ENCODE assay signal across 8 mouse cellular contexts in the genomic region with DNA sequence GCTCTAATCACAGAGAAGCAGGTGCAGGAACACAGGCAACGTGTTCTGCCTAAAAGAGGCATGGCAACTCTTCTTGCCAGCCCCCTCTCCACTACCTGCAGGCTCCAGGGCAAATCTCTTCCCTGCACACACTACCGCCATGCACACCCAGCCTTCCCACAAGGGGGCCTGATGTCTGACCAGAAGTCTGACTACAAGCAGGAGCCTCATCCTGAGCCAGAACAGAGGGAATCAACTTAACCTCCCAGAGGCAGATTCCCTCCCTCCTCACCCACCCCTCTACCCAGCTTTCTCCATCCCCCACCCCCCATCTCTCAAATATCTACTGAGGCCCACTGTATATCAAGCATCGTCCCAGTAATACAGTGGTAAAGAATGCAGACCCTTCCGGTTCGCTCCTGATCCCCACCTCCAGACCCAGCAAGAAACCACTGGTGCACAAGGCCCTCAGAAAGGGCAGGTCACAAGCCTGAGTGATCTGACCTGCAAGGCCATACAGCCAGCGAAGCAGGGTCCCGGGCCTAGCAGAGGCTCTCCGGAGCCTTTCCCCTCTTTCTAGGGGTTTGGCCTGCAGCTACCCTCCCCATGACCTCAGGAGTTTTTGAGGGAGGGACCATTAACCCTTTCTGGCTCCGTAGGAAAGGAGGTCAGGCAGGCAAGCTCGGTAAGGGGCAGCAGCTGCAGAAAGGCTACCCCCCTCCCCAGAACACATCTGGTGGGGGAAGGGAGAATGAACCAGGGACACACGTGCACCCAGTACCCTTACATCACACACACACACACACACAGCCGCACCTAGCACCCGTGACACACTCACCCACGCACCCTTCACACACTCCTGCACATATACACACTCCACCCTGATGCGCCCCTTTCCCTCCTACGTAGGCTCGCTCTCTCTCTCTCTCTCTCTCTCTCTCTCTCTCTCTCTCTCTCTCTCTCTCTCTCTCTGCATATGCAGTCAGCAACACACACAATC. TPM values are rescaled to one million over a fixed set of nuclear protein-coding genes. Genes with fewer than 3 reads are reported as not detected.
DNase-seq lines count a peak whose midpoint lies in the region; ATAC-seq lines count a peak whose summit lies in the region.

No protein-coding gene starts in this region.

- H3K27ac ChIP-seq in forebrain, embryonic 12.5 days = no peak overlapping the region
- H3K27ac ChIP-seq in liver, embryonic 15.5 days (replicated peaks) = no peak overlapping the region

- WGBS in forebrain, embryonic 12.5 days = 15% methylated on average over 15 of the region's 17 CpGs
- 17% methylated on average over 17 of the region's 17 CpGs for WGBS in liver, embryonic 15.5 days (ENCODE audit: insufficient replicate concordance)

- DNase-seq in heart, adult 11 months = peak; percentile 90
- DNase-seq in heart, adult 8-10 months (ENCODE audit: low spot score) = no peak
- peak; percentile 27 to 38 for DNase-seq in B cell, adult 2 months
- no peak for DNase-seq in thymus, postnatal 0 days (ENCODE audit: low spot score)
- no peak for DNase-seq in cerebellum, adult 8-10 months
- no peak for DNase-seq in layer of hippocampus, adult 9-10 months (ENCODE audit: low spot score)

- peak overlapping the region; percentile 90 for H3K4me2 ChIP-seq in forebrain, embryonic 12.5 days
- peak overlapping the region; percentile 70 for H3K4me2 ChIP-seq in liver, embryonic 15.5 days

- H3K9me3 ChIP-seq in forebrain, embryonic 12.5 days = no peaks in the 10 kb centered on the region
- no peaks in the 10 kb centered on the region for H3K9me3 ChIP-seq in liver, embryonic 15.5 days (replicated peaks)

- H3K4me1 ChIP-seq in forebrain, embryonic 12.5 days = peaks cover 19% of the 10 kb centered on the region
- H3K4me1 ChIP-seq in liver, embryonic 15.5 days (replicated peaks) = peaks cover 8% of the 10 kb centered on the region; the same call in 1 of the 2 replicates

- no peaks in the 10 kb centered on the region for H3K36me3 ChIP-seq in forebrain, embryonic 12.5 days (replicated peaks)
- no peaks in the 10 kb centered on the region for H3K36me3 ChIP-seq in liver, embryonic 15.5 days (replicated peaks)

- peak overlapping the region; percentile 63 for H3K4me3 ChIP-seq in forebrain, embryonic 12.5 days (replicated peaks)
- H3K4me3 ChIP-seq in liver, embryonic 15.5 days (replicated peaks) = no peak overlapping the region

- H3K27me3 ChIP-seq in forebrain, embryonic 12.5 days = peaks cover 87% of the 10 kb centered on the region
- H3K27me3 ChIP-seq in liver, embryonic 15.5 days = peaks cover 100% of the 10 kb centered on the region

- H3K9ac ChIP-seq in forebrain, embryonic 12.5 days = peak overlapping the region; percentile 73
- H3K9ac ChIP-seq in liver, embryonic 15.5 days = no peak overlapping the region

- ATAC-seq in forebrain, embryonic 12.5 days (ENCODE audit: low FRiP score) = peak; percentile 59
- ATAC-seq in liver, embryonic 15.5 days (ENCODE audit: insufficient read depth) = no peak

RNA-seq across cellular contexts. Expression of gene Prrt4, which starts 1.2 kb away (rescaled TPM):
- total RNA-seq in heart, adult 8-10 months (2022) = 1 to 10 TPM; 2.2 to 3.2 (median 2.9) TPM
- polyA plus RNA-seq in forebrain, embryonic 12.5 days (2016; fragmentation: Nextera tagmentation; extraction: Ambion mirVana) = 1.1 and 1.2 TPM in 2 replicates
- polyA plus RNA-seq in liver, embryonic 15.5 days (2015; fragmentation: Nextera tagmentation; extraction: Ambion mirVana) = 0.02 and 0.06 TPM in 2 replicates
- polyA plus RNA-seq in thymus, postnatal 0 days (2015; fragmentation: Nextera tagmentation; extraction: Ambion mirVana) = 0.05 and 0.09 TPM in 2 replicates

RNA-seq across cellular contexts. Expression of gene Rbm28, which starts 13.4 kb away (rescaled TPM):
- 10 to 100 TPM; 15.1 to 19.7 (median 18.9) TPM for total RNA-seq in heart, adult 8-10 months (2022)
- polyA plus RNA-seq in forebrain, embryonic 12.5 days (2016; fragmentation: Nextera tagmentation; extraction: Ambion mirVana) = 62.9 and 67.6 TPM in 2 replicates
- 8.5 and 9.4 TPM in 2 replicates for polyA plus RNA-seq in liver, embryonic 15.5 days (2015; fragmentation: Nextera tagmentation; extraction: Ambion mirVana)
- 30.7 and 31.0 TPM in 2 replicates for polyA plus RNA-seq in thymus, postnatal 0 days (2015; fragmentation: Nextera tagmentation; extraction: Ambion mirVana)

RNA-seq across cellular contexts. Expression of gene Impdh1, which starts 38.0 kb away (rescaled TPM):
- 10 to 100 TPM; 16.5 to 24.0 (median 20.5) TPM for total RNA-seq in heart, adult 8-10 months (2022)
- 36.3 and 39.8 TPM in 2 replicates for polyA plus RNA-seq in forebrain, embryonic 12.5 days (2016; fragmentation: Nextera tagmentation; extraction: Ambion mirVana)
- 8.0 and 10.6 TPM in 2 replicates for polyA plus RNA-seq in liver, embryonic 15.5 days (2015; fragmentation: Nextera tagmentation; extraction: Ambion mirVana)
- 138 and 141 TPM in 2 replicates for polyA plus RNA-seq in thymus, postnatal 0 days (2015; fragmentation: Nextera tagmentation; extraction: Ambion mirVana)

Comparison
In these comparisons a context has a peak if more than half of its experiments do, and no peak if none do; other contexts are left out.
1. DNase-seq: peak in heart, adult 11 months (single experiment) and B cell, adult 2 months (2 of 2); none in heart, adult 8-10 months (single experiment), thymus, postnatal 0 days (single experiment), cerebellum, adult 8-10 months (single experiment) and layer of hippocampus, adult 9-10 months (single experiment).